Mouse (Mus musculus) hindbrain, embryonic 13.5 days (tissue): ENCODE measurements at regions not wholly inside any gene's neighbourhood (a gene's known extent, or its start where the extent isn't known, plus 50 kb on each side); places are given as distances from the start of the nearest gene placed in this dataset. TPM values are rescaled to one million over a fixed set of nuclear protein-coding genes. Genes with fewer than 3 reads are reported as not detected.

Experiments used
- ATAC-seq: fragments of 200-750 bp; cut with Nextera tagmentation; 2 replicates; pipeline ENCODE4 v1.8.0; 2017; ENCODE audit warnings: moderate TSS enrichment; ENCODE audit not compliant: low FRiP score
- H3K27ac ChIP-seq: fragments of 300-500 bp; sonication (generic); 2 replicates; pipeline ENCODE4 v1.5.1; 2015; ENCODE audit warnings: inconsistent platforms, mild to moderate bottlenecking, moderate library complexity
- H3K27me3 ChIP-seq: fragments of 300-500 bp; sonication (generic); 2 replicates; pipeline ENCODE4 v1.6.1; 2015; ENCODE audit warnings: mild to moderate bottlenecking, inconsistent platforms
- H3K36me3 ChIP-seq: fragments of 300-500 bp; sonication (generic); 2 replicates; pipeline ENCODE4 v1.6.1; 2015; ENCODE audit warnings: mild to moderate bottlenecking, inconsistent platforms
- H3K4me1 ChIP-seq: fragments of 300-500 bp; sonication (generic); replicated peaks from 2 replicates; pipeline ENCODE4 v1.6.1; 2015; ENCODE audit warnings: inconsistent platforms
- H3K4me2 ChIP-seq: fragments of 300-500 bp; sonication (generic); 2 replicates; pipeline ENCODE4 v1.6.1; 2015; ENCODE audit warnings: inconsistent platforms, mild to moderate bottlenecking, moderate library complexity
- H3K4me3 ChIP-seq: fragments of 300-500 bp; sonication (generic); 2 replicates; pipeline ENCODE4 v1.5.1; 2015; ENCODE audit warnings: mild to moderate bottlenecking, inconsistent platforms
- H3K9ac ChIP-seq: fragments of 300-500 bp; sonication (generic); 2 replicates; pipeline ENCODE4 v1.6.1; 2015; ENCODE audit warnings: mild to moderate bottlenecking, inconsistent platforms
- H3K9me3 ChIP-seq: fragments of 300-500 bp; sonication (generic); 2 replicates; pipeline ENCODE4 v1.6.1; 2016; ENCODE audit warnings: inconsistent platforms
- WGBS: fragments of 180-500 bp; shearing (Covaris S2); methylation state at CpG from one replicate; pipeline ENCODE4 v1.1.7; 2015; 5-methylcytosine and 5-hydroxymethylcytosine counted together
- microRNA-seq: library from miRNA; unstranded; fragments of <30 nt; microRNA quantifications from one replicate; pipeline ENCODE4, GENCODE M21; 2016

DNA sequence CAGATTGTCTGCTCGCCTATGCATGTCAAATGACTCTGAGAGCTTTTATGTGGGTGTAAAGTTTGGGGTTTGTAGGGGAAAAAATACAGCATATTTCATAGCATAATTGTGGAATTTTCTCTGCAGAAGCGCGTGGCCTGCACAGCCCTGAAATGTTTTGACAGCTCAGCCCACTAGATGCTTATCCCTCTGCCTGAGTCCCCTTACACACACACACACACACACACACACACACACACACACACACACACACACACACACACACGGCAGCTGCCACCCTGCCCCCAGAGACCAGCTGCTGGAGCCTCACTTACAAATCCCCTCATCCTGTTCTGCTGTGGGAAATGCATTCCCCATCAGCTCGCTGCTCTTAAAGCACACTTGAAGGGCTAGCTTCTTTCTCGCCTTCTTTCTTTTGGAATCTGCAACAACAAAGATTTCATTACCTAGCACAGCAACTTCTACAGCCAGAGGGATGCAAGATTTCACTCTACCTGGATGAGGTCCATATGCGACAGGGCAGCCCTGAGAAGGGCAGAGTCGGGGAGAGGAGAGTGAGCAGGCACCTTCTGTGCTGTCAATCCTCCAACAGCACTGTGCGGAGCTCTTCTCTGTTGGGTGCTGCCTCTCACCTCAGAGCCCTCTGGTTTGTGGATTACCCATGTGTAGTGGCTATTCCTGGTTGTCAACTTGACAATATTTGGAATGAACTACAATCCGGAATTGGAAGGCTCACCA, 264.1 kb downstream of the Cdc5l start:
- Histone ChIP-seq H3K9me3 (no peaks in the 10 kb centered on the region), H3K4me2 (no peak overlapping the region), H3K27ac (peak overlapping the region; percentile 40; the same call in 1 of the 2 replicates), H3K4me3 (no peak overlapping the region), H3K4me1 (peaks cover 21% of the 10 kb centered on the region), H3K27me3 (no peaks in the 10 kb centered on the region), H3K36me3 (no peaks in the 10 kb centered on the region), H3K9ac (no peak overlapping the region)
- ATAC-seq, result no peak
- 60% methylated on average over 10 of the region's 10 CpGs for WGBS

Small RNAs in the stretch of these regions (microRNA-seq; reads per million reads assigned to microRNA genes)
- not detected for gene Gm24979
